Mouse (Mus musculus): ENCODE data around the gene Mmp25. TPM values are rescaled to one million over a fixed set of nuclear protein-coding genes. Genes with fewer than 3 reads are reported as not detected.
"Not testable (repeated sequence)": the region's sequence is repeated elsewhere in the genome, so short reads cannot be mapped to it uniquely, and the experiment has no call there.

Mmp25 gene
- polyA plus RNA-seq, 1 experiment from 2014 or later, result 0.78 TPM

DNA sequence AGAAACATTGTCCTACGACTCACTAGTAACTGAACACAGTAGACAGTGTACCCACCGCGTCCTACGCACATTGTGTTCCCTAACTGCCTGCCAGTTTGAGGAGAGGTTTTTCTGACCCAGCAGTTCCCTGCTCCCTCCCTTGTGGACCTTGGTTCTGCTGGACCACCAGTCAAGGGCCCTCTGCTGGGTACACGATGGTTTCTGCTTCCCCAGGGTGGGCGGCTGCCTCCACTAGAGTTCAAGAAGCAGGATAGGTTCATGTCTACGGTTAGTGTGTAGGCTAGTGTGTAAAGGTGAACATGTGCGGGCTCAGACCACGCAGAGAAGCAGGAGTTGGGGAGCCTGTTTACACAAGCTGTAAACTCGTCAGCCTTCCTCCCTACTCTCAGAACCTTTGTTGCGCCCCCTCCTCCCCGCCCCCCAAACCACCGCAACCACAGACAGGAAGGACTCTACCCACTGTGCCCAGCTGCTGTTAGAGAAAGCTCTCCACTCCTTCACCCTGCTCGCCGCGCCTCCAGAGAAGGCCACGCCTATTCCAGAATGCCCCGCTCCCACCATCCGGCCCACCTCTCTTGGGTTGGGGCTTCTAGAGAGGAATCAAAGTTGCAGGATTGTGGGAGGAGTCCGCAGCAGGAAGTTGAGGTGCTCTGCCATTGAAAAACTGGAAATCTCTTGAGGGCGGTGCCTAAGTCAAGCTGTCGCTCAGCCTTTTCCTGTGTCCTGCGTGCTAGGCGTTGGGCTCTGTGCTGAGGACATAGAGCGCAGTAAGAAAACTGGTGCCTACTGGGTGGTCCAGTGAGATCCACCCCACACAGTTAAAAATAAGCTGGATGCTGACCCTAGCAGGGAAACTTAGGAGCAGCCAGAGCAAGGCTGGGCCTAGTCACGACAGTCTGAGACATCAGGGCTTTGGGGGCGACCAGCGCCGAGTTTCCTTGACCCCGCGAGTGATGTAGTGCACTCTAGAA lies 46.2 kb downstream of the Mmp25 start, which contains the start of gene Zfp13:
TSS of gene Zfp13 (minus strand) at position 906 of the 971 bp plus-strand sequence.
- Histone ChIP-seq H3K36me3 (ENCODE audit: control insufficient read depth, insufficient read depth, low read length) (no peaks in the 10 kb centered on the region), H3K27ac (ENCODE audit: low read length) (peak within 1 kb of the TSS; percentile 96), H3K4me3 (ENCODE audit: low read length) (peak within 1 kb of the TSS; percentile 56), H3K9me3 (ENCODE audit: control insufficient read depth, low read length) (no peaks in the 10 kb centered on the region), H3K9ac (ENCODE audit: low read length) (peak within 1 kb of the TSS; percentile 83), H3K27me3 (ENCODE audit: control insufficient read depth, insufficient read depth, low read depth, low read length) (no peaks in the 10 kb centered on the region), H3K4me1 (replicated peaks; ENCODE audit: control insufficient read depth, insufficient read depth, low read length) (peaks cover 12% of the 10 kb centered on the region), H3K4me2 (ENCODE audit: low read depth, low read length) (peak within 1 kb of the TSS; percentile 86)
- peak; percentile 97 for ATAC-seq (ENCODE audit: low read depth)
- 5% methylated on average over 31 of the region's 31 CpGs for WGBS

DNA sequence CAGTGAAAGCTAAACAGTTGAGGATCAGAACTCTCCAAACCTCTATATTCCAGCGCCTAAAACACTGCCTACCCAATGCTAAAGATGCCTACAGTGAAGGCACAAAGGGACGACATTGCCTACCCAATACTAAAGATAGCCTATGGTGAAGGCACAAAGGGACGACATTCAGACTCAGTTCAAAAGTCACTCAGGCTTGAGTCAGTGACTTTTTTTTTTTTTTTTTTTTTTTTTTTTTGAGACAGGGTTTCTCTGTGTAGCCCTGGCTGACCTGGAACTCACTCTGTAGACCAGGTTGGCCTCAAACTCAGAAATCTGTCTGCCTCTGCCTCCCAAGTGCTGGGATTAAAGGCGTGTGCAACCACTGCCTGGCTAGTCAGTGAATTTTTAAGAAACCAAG lies 49.9 kb downstream of the Mmp25 start:
- H3K36me3 ChIP-seq (ENCODE audit: control insufficient read depth, insufficient read depth, low read length); H3K4me2 ChIP-seq (ENCODE audit: low read depth, low read length); H3K9ac ChIP-seq (ENCODE audit: low read length); H3K27me3 ChIP-seq (ENCODE audit: control insufficient read depth, insufficient read depth, low read depth, low read length); H3K27ac ChIP-seq (ENCODE audit: low read length); H3K4me1 ChIP-seq (replicated peaks; ENCODE audit: control insufficient read depth, insufficient read depth, low read length); H3K4me3 ChIP-seq (ENCODE audit: low read length); ATAC-seq (ENCODE audit: low read depth); H3K9me3 ChIP-seq (ENCODE audit: control insufficient read depth, low read length): not testable (repeated sequence)
- 79% methylated on average over 4 of the region's 4 CpGs for WGBS

DNA sequence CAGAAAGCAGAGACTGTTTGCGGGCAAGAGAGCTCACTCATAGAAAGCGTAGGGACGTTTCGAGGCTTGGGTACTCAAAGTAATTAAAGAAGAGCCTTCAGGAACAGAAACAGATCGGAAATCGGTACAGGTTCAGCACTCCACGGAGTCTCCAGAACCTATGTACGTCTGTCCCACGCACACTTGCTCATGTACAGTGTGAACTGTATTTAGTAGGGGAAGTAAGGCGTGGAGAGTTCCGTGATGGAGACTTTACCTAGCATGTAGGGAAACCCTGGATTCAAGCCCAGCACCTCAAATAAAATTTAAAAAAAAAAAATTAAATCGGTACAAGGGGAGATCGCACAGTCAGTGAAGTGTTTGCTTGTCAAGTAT lies 52.2 kb downstream of the Mmp25 start:
- ATAC-seq (ENCODE audit: low read depth), result peak; percentile 46
- H3K4me3 ChIP-seq (ENCODE audit: low read length), result peak overlapping the region; percentile 52
- no peaks in the 10 kb centered on the region for H3K36me3 ChIP-seq (ENCODE audit: control insufficient read depth, insufficient read depth, low read length)
- H3K27me3 ChIP-seq (ENCODE audit: control insufficient read depth, insufficient read depth, low read depth, low read length), result no peaks in the 10 kb centered on the region
- H3K9me3 ChIP-seq (ENCODE audit: control insufficient read depth, low read length), result no peaks in the 10 kb centered on the region
- H3K9ac ChIP-seq (ENCODE audit: low read length), result peak overlapping the region; percentile 63
- H3K4me1 ChIP-seq (replicated peaks; ENCODE audit: control insufficient read depth, insufficient read depth, low read length), result no peaks in the 10 kb centered on the region
- peak overlapping the region; percentile 50 for H3K27ac ChIP-seq (ENCODE audit: low read length)
- 7% methylated on average over 13 of the region's 13 CpGs for WGBS
- peak overlapping the region; percentile 79 for H3K4me2 ChIP-seq (ENCODE audit: low read depth, low read length)

DNA sequence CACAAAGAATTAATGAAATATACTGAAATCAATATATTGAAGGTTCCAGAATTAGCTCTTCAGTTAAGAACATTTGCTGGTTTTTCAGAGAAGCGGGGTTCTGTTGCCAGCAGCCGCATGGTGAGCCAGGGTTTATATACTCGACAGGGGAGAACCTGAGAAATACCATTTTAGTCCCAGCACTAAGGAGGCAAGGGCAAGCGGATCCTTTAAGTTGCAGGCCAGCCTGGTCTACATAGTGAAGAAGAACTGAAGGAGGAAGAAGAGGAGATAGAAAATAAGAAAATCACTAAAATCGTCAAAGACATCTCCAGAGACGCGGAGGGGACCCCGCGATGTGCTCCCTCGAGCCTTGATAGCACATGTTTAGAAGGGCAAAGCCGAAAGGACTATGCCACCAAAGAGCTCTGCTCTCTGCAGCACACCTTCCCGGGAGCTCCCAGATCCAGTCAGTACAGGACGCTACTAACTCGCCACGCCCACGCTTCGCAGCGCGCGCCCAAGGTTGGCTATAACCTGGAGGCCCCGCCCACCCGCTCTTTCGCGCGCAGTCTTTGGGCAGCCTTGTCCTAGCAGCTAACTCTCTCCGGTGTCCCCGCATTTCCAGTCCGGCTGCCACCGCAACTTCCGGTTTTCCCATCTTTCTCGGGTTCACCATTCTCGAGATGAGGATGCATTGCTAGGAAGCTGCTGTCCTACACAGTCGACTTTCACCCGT lies 52.7 kb downstream of the Mmp25 start:
- Histone ChIP-seq H3K9me3 (ENCODE audit: control insufficient read depth, low read length) (no peaks in the 10 kb centered on the region), H3K9ac (ENCODE audit: low read length) (peak overlapping the region; percentile 63), H3K27ac (ENCODE audit: low read length) (peak overlapping the region; percentile 50), H3K4me1 (replicated peaks; ENCODE audit: control insufficient read depth, insufficient read depth, low read length) (no peaks in the 10 kb centered on the region), H3K27me3 (ENCODE audit: control insufficient read depth, insufficient read depth, low read depth, low read length) (no peaks in the 10 kb centered on the region), H3K4me3 (ENCODE audit: low read length) (peak overlapping the region; percentile 52), H3K4me2 (ENCODE audit: low read depth, low read length) (peak overlapping the region; percentile 79), H3K36me3 (ENCODE audit: control insufficient read depth, insufficient read depth, low read length) (no peaks in the 10 kb centered on the region)
- WGBS, result 6% methylated on average over 34 of the region's 34 CpGs
- peak; percentile 99 for ATAC-seq (ENCODE audit: low read depth)

DNA sequence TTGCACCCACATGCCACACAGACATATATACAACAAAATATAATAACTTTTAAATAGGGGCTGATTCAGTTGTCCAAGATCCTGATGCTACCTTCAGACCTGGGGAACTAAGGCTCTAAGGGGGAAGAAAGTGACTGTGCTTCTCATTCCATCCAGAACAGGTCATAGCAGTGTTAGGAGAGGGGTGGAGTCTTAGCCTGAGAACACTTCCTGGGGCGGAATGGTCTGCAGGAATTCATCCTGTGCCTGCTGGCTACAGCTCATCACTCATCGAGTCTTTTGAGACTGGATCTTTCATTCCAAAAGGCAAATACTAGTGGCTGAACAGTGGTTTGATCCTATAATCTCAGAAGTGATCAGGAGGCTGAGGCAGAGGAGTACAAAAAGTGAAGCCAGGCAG lies 57.8 kb downstream of the Mmp25 start:
- no peak for ATAC-seq (ENCODE audit: low read depth)
- WGBS, result 40% methylated on average over 2 of the region's 2 CpGs

DNA sequence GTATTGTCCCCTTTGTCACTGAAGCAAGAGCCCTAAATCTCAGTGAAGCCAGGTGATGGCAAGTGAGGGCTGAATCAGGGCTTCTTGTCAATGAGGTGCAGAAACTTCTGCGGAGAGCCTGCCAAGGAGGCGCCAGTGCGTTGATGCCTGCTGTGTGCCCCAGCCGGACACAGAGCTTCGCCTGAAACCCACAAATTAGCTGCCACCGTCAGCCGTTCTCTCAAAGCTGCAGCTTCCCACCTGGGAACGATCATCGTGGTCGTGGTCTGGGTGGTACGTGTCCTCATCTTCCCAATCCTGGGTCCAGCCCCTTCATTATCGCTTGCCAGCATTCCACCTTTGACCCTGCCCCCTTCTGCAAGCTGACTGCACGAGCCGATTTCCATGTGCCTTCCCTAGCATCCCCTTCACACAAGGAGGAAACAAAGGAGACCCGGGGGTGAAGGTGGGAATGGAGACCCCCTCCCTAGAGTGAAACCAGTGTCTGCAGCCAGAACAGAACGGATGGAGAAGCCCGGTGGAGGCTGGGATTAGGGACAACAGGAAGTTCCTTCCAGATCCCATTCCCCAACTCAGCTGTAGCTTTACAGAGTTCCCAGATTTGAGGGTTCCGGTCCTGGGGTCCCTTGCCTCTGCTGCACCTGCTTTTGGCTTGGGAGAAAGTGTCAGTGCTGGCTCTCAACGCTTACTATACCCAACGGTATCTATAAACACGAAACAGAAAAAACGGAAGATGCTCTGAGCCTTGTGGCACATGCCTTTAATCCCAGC lies 59.2 kb downstream of the Mmp25 start:
- Histone ChIP-seq H3K4me3 (ENCODE audit: low read length) (peak overlapping the region; percentile 79), H3K27ac (ENCODE audit: low read length) (0 out of 2 replicates have a peak overlapping the region, but pooled peaks have one; percentile 16), H3K4me1 (replicated peaks; ENCODE audit: control insufficient read depth, insufficient read depth, low read length) (no peaks in the 10 kb centered on the region; the same call in 1 of the 2 replicates), H3K36me3 (ENCODE audit: control insufficient read depth, insufficient read depth, low read length) (peaks cover 2% of the 10 kb centered on the region; the same call in 1 of the 2 replicates), H3K9me3 (ENCODE audit: control insufficient read depth, low read length) (no peaks in the 10 kb centered on the region), H3K27me3 (ENCODE audit: control insufficient read depth, insufficient read depth, low read depth, low read length) (no peaks in the 10 kb centered on the region), H3K4me2 (ENCODE audit: low read depth, low read length) (peak overlapping the region; percentile 83), H3K9ac (ENCODE audit: low read length) (peak overlapping the region; percentile 85)
- peak; percentile 87 for ATAC-seq (ENCODE audit: low read depth)
- under 1% methylated on average over 22 of the region's 22 CpGs for WGBS

More for the DNA sequence above, 57.8 kb downstream of the Mmp25 start:
- Histone ChIP-seq H3K36me3 (ENCODE audit: control insufficient read depth, insufficient read depth, low read length) (0 out of 2 replicates have a peak, but pooled peaks cover 2% of the 10 kb centered on the region), H3K9ac (ENCODE audit: low read length) (no peak overlapping the region), H3K9me3 (ENCODE audit: control insufficient read depth, low read length) (no peaks in the 10 kb centered on the region), H3K4me3 (ENCODE audit: low read length) (no peak overlapping the region), H3K27ac (ENCODE audit: low read length) (no peak overlapping the region), H3K4me1 (replicated peaks; ENCODE audit: control insufficient read depth, insufficient read depth, low read length) (no peaks in the 10 kb centered on the region; the same call in 1 of the 2 replicates), H3K4me2 (ENCODE audit: low read depth, low read length) (no peak overlapping the region), H3K27me3 (ENCODE audit: control insufficient read depth, insufficient read depth, low read depth, low read length) (no peaks in the 10 kb centered on the region)

DNA sequence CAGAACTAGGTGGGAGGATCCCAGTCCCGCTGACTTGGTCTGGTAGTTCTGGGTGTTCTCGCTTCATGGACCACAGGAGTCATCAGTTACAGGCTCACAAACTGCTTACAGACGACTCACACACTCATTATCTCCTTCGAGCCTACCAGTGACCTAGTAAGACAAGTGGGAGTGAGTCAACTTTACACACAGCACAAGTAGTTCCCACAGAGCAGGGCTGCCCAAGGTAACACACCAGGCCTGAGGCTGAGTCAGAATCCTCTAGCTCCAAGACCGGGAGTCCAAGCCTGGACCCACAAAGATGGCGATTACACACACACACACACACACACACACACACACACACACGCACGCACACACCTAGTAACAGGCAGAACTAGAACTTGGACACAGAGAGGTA lies 60.3 kb downstream of the Mmp25 start:
- H3K4me1 ChIP-seq (replicated peaks; ENCODE audit: control insufficient read depth, insufficient read depth, low read length), result no peaks in the 10 kb centered on the region; the same call in 1 of the 2 replicates
- H3K4me2 ChIP-seq (ENCODE audit: low read depth, low read length), result peak overlapping the region; percentile 83
- ATAC-seq (ENCODE audit: low read depth), result no peak
- H3K9ac ChIP-seq (ENCODE audit: low read length), result no peak overlapping the region
- peaks cover 8% of the 10 kb centered on the region for H3K36me3 ChIP-seq (ENCODE audit: control insufficient read depth, insufficient read depth, low read length)
- no peak overlapping the region for H3K27ac ChIP-seq (ENCODE audit: low read length)
- H3K4me3 ChIP-seq (ENCODE audit: low read length), result no peak overlapping the region; the same call in 1 of the 2 replicates
- no peaks in the 10 kb centered on the region for H3K27me3 ChIP-seq (ENCODE audit: control insufficient read depth, insufficient read depth, low read depth, low read length)
- H3K9me3 ChIP-seq (ENCODE audit: control insufficient read depth, low read length), result no peaks in the 10 kb centered on the region
- 73% methylated on average over 8 of the region's 8 CpGs for WGBS

Measured in lung, embryonic 16.5 days (tissue).